Mouse (Mus musculus) MEL (cell line): Measurements from ENCODE around the gene Cpeb3. TPM values are rescaled to one million over a fixed set of nuclear protein-coding genes. Genes with fewer than 3 reads are reported as not detected.

Source experiments
- DNase-seq: peaks from one replicate; pipeline ENCODE4 v3.0.0; 2011; ENCODE audit warnings: low read depth, low spot score
- H3K27ac ChIP-seq: 2 replicates; pipeline ENCODE4 v1.5.1; 2012; ENCODE audit warnings: low read depth, mild to moderate bottlenecking, control low read depth, low read length, moderate library complexity; ENCODE audit not compliant: control insufficient read depth
- H3K27me3 ChIP-seq, 2 experiments: fragments of 150-350 bp in 1 of 2; sonication (generic) in 1 of 2; 2 replicates each; pipeline ENCODE4 v1.6.1; 2012; ENCODE audit warnings: low read length in 2 of 2, mild to moderate bottlenecking in 2 of 2, improper control_type of control experiment in 1 of 2, moderate library complexity in 1 of 2; ENCODE audit not compliant: insufficient read depth in 2 of 2, control insufficient read depth in 1 of 2
- H3K36me3 ChIP-seq, 2 experiments: 2 replicates each; pipeline ENCODE4 v1.6.1; 2012 to 2014; ENCODE audit warnings: low read length in 2 of 2, improper control_type of control experiment in 1 of 2, inconsistent platforms in 1 of 2, mild to moderate bottlenecking in 1 of 2; ENCODE audit not compliant: insufficient read depth in 2 of 2, control insufficient read depth in 1 of 2
- H3K4me1 ChIP-seq, 2 experiments: fragments of 150-350 bp in 1 of 2; sonication (generic) in 1 of 2; 2 replicates each; pipeline ENCODE4 v1.6.1; 2012; ENCODE audit warnings: low read length in 2 of 2, improper control_type of control experiment in 1 of 2, mild to moderate bottlenecking in 1 of 2; ENCODE audit not compliant: insufficient read depth in 2 of 2, control insufficient read depth in 1 of 2
- H3K4me3 ChIP-seq, 2 experiments: fragments of 150-350 bp in 1 of 2; sonication (generic) in 1 of 2; 2 replicates each; pipeline ENCODE4 v1.5.1; 2012; ENCODE audit warnings: low read depth in 2 of 2, low read length in 2 of 2, mild to moderate bottlenecking in 2 of 2, moderate library complexity in 2 of 2, control low read depth in 1 of 2, improper control_type of control experiment in 1 of 2; ENCODE audit not compliant: control insufficient read depth in 1 of 2, insufficient read depth in 1 of 2
- H3K79me2 ChIP-seq: 2 replicates; pipeline ENCODE4 v1.6.1; 2012; ENCODE audit warnings: mild to moderate bottlenecking, low read length, moderate library complexity; ENCODE audit not compliant: control insufficient read depth, poor library complexity, insufficient read depth
- H3K9ac ChIP-seq: 2 replicates; pipeline ENCODE4 v1.6.1; 2012; ENCODE audit warnings: low read depth, mild to moderate bottlenecking, control low read depth, low read length, moderate library complexity; ENCODE audit not compliant: control insufficient read depth, poor library complexity, severe bottlenecking
- H3K9me3 ChIP-seq: fragments of 150-350 bp; sonication (generic); replicated peaks from 2 replicates; pipeline ENCODE4 v1.6.1; 2012; ENCODE audit warnings: mild to moderate bottlenecking, low read length, improper control_type of control experiment, moderate library complexity; ENCODE audit not compliant: insufficient read depth
- CHD1 ChIP-seq: IDR thresholded peaks from 2 replicates; pipeline ENCODE4 v1.6.1; 2012; ENCODE audit warnings: low read depth, mild to moderate bottlenecking, inconsistent platforms, low read length, improper control_type of control experiment
- CTCF ChIP-seq, 3 experiments: IDR thresholded peaks in 2 of 3; conservative IDR thresholded peaks in 1 of 3; 2 replicates each; pipeline ENCODE4 v1.5.1; 2011 to 2012; ENCODE audit warnings: low read length in 3 of 3, low read depth in 2 of 3, mild to moderate bottlenecking in 2 of 3, improper control_type of control experiment in 1 of 3, inconsistent platforms in 1 of 3, mixed read lengths in 1 of 3, moderate library complexity in 1 of 3; ENCODE audit not compliant: control insufficient read depth in 1 of 3, insufficient read depth in 1 of 3, poor library complexity in 1 of 3, severe bottlenecking in 1 of 3
- E2F4 ChIP-seq: IDR thresholded peaks from 2 replicates; pipeline ENCODE4 v1.6.1; 2011; ENCODE audit warnings: low read depth, low read length, improper control_type of control experiment, borderline replicate concordance
- ELF1 ChIP-seq: IDR thresholded peaks from 2 replicates; pipeline ENCODE4 v1.6.1; 2014; ENCODE audit warnings: low read depth, mild to moderate bottlenecking, inconsistent platforms, low read length, improper control_type of control experiment, moderate library complexity
- EP300 ChIP-seq, 2 experiments: IDR thresholded peaks; 2 replicates each; pipeline ENCODE4 v1.6.1; 2011; ENCODE audit warnings: improper control_type of control experiment in 2 of 2, low read length in 2 of 2, low read depth in 1 of 2, mild to moderate bottlenecking in 1 of 2
- GABPA ChIP-seq: IDR thresholded peaks from 2 replicates; pipeline ENCODE4 v1.6.1; 2012; ENCODE audit warnings: low read depth, mild to moderate bottlenecking, inconsistent platforms, low read length, improper control_type of control experiment, moderate library complexity
- GATA1 ChIP-seq: IDR thresholded peaks from 2 replicates; pipeline ENCODE4 v1.6.1; 2011; ENCODE audit warnings: low read depth, low read length, improper control_type of control experiment
- JUND ChIP-seq: IDR thresholded peaks from 2 replicates; pipeline ENCODE4 v1.6.1; 2011; ENCODE audit warnings: low read depth, mild to moderate bottlenecking, improper control_type of control experiment, low read length
- MAFK ChIP-seq: IDR thresholded peaks from 2 replicates; pipeline ENCODE4 v1.6.1; 2011; ENCODE audit warnings: low read depth, mild to moderate bottlenecking, low read length, improper control_type of control experiment, borderline replicate concordance
- MAX ChIP-seq: IDR thresholded peaks from 2 replicates; pipeline ENCODE4 v1.6.1; 2011; ENCODE audit warnings: low read length, improper control_type of control experiment
- MEF2A ChIP-seq: IDR thresholded peaks from 2 replicates; pipeline ENCODE4 v1.6.1; 2014; ENCODE audit warnings: low read depth, mild to moderate bottlenecking, inconsistent platforms, low read length, improper control_type of control experiment; ENCODE audit not compliant: poor library complexity, insufficient replicate concordance, severe bottlenecking; ENCODE audit errors: extremely low read depth
- MXI1 ChIP-seq: IDR thresholded peaks from 2 replicates; pipeline ENCODE4 v1.6.1; 2011; ENCODE audit warnings: mild to moderate bottlenecking, low read depth, low read length, improper control_type of control experiment
- MYB ChIP-seq: IDR thresholded peaks from 2 replicates; pipeline ENCODE4 v1.6.1; 2011; ENCODE audit warnings: mild to moderate bottlenecking, low read depth, low read length, improper control_type of control experiment
- NELFE ChIP-seq: IDR thresholded peaks from 2 replicates; pipeline ENCODE4 v1.6.1; 2011; ENCODE audit warnings: low read depth, low read length, improper control_type of control experiment
- POLR2AphosphoS2 ChIP-seq: IDR thresholded peaks from 2 replicates; pipeline ENCODE4 v1.6.1; 2011; ENCODE audit warnings: low read length, improper control_type of control experiment
- SMC3 ChIP-seq: IDR thresholded peaks from 2 replicates; pipeline ENCODE4 v1.6.1; 2011; ENCODE audit warnings: low read depth, low read length, improper control_type of control experiment
- TAL1 ChIP-seq: IDR thresholded peaks from 2 replicates; pipeline ENCODE4 v1.6.1; 2012; ENCODE audit warnings: mild to moderate bottlenecking, inconsistent platforms, low read length, moderate library complexity, mixed read lengths
- USF1 ChIP-seq: IDR thresholded peaks from 2 replicates; pipeline ENCODE4 v1.6.1; 2014; ENCODE audit warnings: low read depth, mild to moderate bottlenecking, inconsistent platforms, low read length, improper control_type of control experiment, moderate library complexity
- ZC3H11A ChIP-seq: IDR thresholded peaks from 2 replicates; pipeline ENCODE4 v1.6.1; 2012; ENCODE audit warnings: low read depth, mild to moderate bottlenecking, inconsistent platforms, low read length, improper control_type of control experiment
- ZMIZ1 ChIP-seq: IDR thresholded peaks from 2 replicates; pipeline ENCODE4 v1.6.1; 2012; ENCODE audit warnings: low read depth, mild to moderate bottlenecking, inconsistent platforms, low read length, improper control_type of control experiment, moderate library complexity
- polyA plus RNA-seq, 2 experiments: library from polyadenylated mRNA; stranded (reverse) in 1 of 2; unstranded in 1 of 2; fragments of >175 nt in 1 of 2; fragments of >200 nt in 1 of 2; gene quantifications; 2 replicates each; pipeline versions ENCODE4 v1.2.1 to v1.2.4; 2012; ENCODE audit warnings: low replicate concordance in 2 of 2, low read depth in 1 of 2; ENCODE audit not compliant: insufficient read length in 2 of 2, insufficient read depth in 1 of 2, missing spikeins in 1 of 2
- total RNA-seq: library from RNA; depleted of rRNA; stranded (reverse); fragments of 300-350 nt; gene quantifications from 2 replicates; pipeline ENCODE4 v1.2.3, GENCODE M21; 2012

Cpeb3 gene
- total and polyA plus RNA-seq, 3 experiments: 0.35 to 0.93 TPM; not detected in 1

DNA sequence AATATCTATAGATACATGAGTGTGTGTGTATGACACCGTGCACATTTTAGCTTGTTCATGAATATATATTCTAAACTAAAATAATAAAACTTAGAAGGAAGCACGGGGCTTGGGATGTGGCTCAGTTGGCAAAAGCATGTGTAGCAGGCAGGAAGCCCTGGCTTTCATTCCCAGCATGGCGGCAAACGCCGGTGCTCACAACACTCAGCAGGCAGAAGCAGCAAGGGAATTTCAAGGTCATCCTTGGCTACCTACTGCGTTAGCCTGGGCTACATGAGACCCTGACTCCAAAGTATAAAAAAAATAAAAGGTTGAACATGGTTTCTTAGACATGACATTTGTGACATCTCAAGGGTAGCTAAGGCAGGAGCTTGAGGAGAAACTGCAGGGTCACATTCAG is 191.5 kb downstream of the Cpeb3 start:
- no peak for DNase-seq
- no peak overlapping the region for H3K4me3 ChIP-seq
- no peaks in the 10 kb centered on the region for H3K27me3 ChIP-seq
- no peak overlapping the region for H3K27ac ChIP-seq
- H3K79me2 ChIP-seq: no peaks in the 10 kb centered on the region
- H3K9me3 ChIP-seq: no peaks in the 10 kb centered on the region
- no peak overlapping the region for H3K9ac ChIP-seq
- TF ChIP-seq E2F4 (no peak), USF1 (no peak), SMC3 (no peak), MAFK (no peak), GABPA (no peak), CHD1 (no peak), MEF2A (no peak), ELF1 (no peak), GATA1 (no peak), TAL1 (no peak), NELFE (no peak), MXI1 (no peak), MYB (no peak), ZMIZ1 (no peak), EP300 (IDR thresholded peaks at IDR 0.05; ENCODE audit: low read depth in 1 of 2, low read length in 2 of 2) (no peak), MAX (no peak), JUND (no peak), ZC3H11A (no peak)
- H3K4me1 ChIP-seq: no peaks in the 10 kb centered on the region
- H3K36me3 ChIP-seq: peaks cover 0 to 5% of the 10 kb centered on the region in 2 experiments; a peak in 2 of 4 replicates

DNA sequence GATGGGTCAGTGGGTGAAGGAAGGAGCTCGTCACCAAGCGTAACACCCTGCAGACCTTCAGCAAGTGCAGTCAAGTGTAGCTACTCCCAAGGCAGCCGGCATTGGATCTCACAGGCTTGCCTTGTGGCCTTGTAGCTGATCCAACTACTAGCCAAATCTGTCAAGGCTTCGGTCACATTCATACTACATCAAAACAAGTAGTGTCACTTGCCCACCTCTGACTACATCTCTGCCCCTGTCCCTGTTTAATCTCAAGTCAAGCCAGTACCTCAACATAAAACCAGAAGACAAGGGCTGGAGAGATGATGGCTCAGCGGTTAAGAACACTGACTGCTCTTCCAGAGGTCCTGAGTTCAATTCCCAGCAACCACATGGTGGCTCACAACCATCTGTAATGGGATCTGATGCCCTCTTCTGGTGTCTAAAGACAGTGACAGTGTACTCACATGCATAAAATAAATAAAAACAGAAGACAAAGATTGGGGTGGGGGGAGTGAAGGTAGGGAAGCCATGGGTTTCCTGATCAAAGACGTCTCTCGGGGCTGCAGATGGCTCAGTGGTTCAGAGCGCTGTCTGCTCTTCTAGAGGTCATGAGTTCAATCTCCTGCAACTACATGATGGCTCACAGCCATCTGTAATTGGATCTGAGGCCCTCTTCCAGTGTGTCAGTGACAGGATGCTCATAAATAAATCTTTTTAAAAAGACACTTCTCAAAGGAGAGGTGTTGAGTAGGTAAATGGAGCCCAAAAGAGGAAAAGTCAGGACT is 194.0 kb downstream of the Cpeb3 start:
- peaks cover 6 to 8% of the 10 kb centered on the region in 2 experiments; a peak in 3 of 4 replicates for H3K4me1 ChIP-seq
- no peak overlapping the region for H3K4me3 ChIP-seq
- H3K9ac ChIP-seq: no peak overlapping the region
- no peaks in the 10 kb centered on the region for H3K9me3 ChIP-seq
- TF ChIP-seq POLR2AphosphoS2 (peak; percentile 71), CTCF (IDR thresholded peaks at IDR 0.05 in 2 of 3, conservative IDR thresholded peaks at IDR 0.05 in 1 of 3; ENCODE audit: control insufficient read depth in 1 of 3, insufficient read depth in 1 of 3, low read depth in 2 of 3, low read length in 3 of 3, poor library complexity in 1 of 3, severe bottlenecking in 1 of 3) (peak in 1 of 3 experiments; percentile 14; a peak in 1 of 6 replicates), SMC3 (no peak)
- peak; percentile 21 for DNase-seq
- no peak overlapping the region for H3K27ac ChIP-seq
- no peaks in the 10 kb centered on the region for H3K79me2 ChIP-seq
- no peaks in the 10 kb centered on the region for H3K27me3 ChIP-seq
- peaks cover 12 to 17% of the 10 kb centered on the region in 2 experiments for H3K36me3 ChIP-seq
